Mouse (Mus musculus): ENCODE data around the gene Syngr1. TPM values are rescaled to one million over a fixed set of nuclear protein-coding genes. Genes with fewer than 3 reads are reported as not detected.
"Not testable (repeated sequence)": the region's sequence is repeated elsewhere in the genome, so short reads cannot be mapped to it uniquely, and the experiment has no call there.

Syngr1 gene
- polyA plus RNA-seq, 1 experiment from 2014 or later, result 24.3 TPM

GRCm38 (mm10) chr15:80122431-80122830 is 31.3 kb downstream of the Syngr1 start:
- H3K4me1 ChIP-seq (replicated peaks; ENCODE audit: control insufficient read depth, insufficient read depth, low read length); H3K27ac ChIP-seq (ENCODE audit: low read depth); H3K9me3 ChIP-seq (ENCODE audit: control insufficient read depth, low read length); ATAC-seq (replicated peaks; ENCODE audit: low FRiP score, low TSS enrichment, low read depth); H3K9ac ChIP-seq (ENCODE audit: low read length); H3K4me3 ChIP-seq (ENCODE audit: low read depth, low read length); H3K27me3 ChIP-seq (replicated peaks; ENCODE audit: control insufficient read depth, insufficient read depth, low read length); H3K4me2 ChIP-seq (ENCODE audit: low read length); DNase-seq (ENCODE audit: low spot score); H3K36me3 ChIP-seq (ENCODE audit: control insufficient read depth, insufficient read depth, low read length): not testable (repeated sequence)
- 95% methylated on average over 6 of the region's 6 CpGs for WGBS

GRCm38 (mm10) chr15:80124651-80125050 is 33.5 kb downstream of the Syngr1 start:
- 81% methylated on average over 4 of the region's 4 CpGs for WGBS
- H3K27me3 ChIP-seq (replicated peaks; ENCODE audit: control insufficient read depth, insufficient read depth, low read length), result no peaks in the 10 kb centered on the region
- no peaks in the 10 kb centered on the region for H3K9me3 ChIP-seq (ENCODE audit: control insufficient read depth, low read length)
- DNase-seq (ENCODE audit: low spot score) (no peak), ATAC-seq (replicated peaks; ENCODE audit: low FRiP score, low TSS enrichment, low read depth) (no peak)
- no peak overlapping the region for H3K4me3 ChIP-seq (ENCODE audit: low read depth, low read length)
- H3K4me2 ChIP-seq (ENCODE audit: low read length), result no peak overlapping the region
- H3K4me1 ChIP-seq (replicated peaks; ENCODE audit: control insufficient read depth, insufficient read depth, low read length), result no peaks in the 10 kb centered on the region
- H3K27ac ChIP-seq (ENCODE audit: low read depth), result no peak overlapping the region
- no peaks in the 10 kb centered on the region for H3K36me3 ChIP-seq (ENCODE audit: control insufficient read depth, insufficient read depth, low read length)
- no peak overlapping the region for H3K9ac ChIP-seq (ENCODE audit: low read length)

GRCm38 (mm10) chr15:80127191-80127590 is 36.1 kb downstream of the Syngr1 start:
- H3K27ac ChIP-seq (ENCODE audit: low read depth), result no peak overlapping the region
- no peak overlapping the region for H3K4me3 ChIP-seq (ENCODE audit: low read depth, low read length)
- no peaks in the 10 kb centered on the region for H3K4me1 ChIP-seq (replicated peaks; ENCODE audit: control insufficient read depth, insufficient read depth, low read length)
- 64% methylated on average over 1 of the region's 1 CpGs for WGBS
- no peaks in the 10 kb centered on the region for H3K36me3 ChIP-seq (ENCODE audit: control insufficient read depth, insufficient read depth, low read length)
- no peak overlapping the region for H3K4me2 ChIP-seq (ENCODE audit: low read length)
- no peak overlapping the region for H3K9ac ChIP-seq (ENCODE audit: low read length)
- no peak for DNase-seq (ENCODE audit: low spot score)
- no peaks in the 10 kb centered on the region for H3K9me3 ChIP-seq (ENCODE audit: control insufficient read depth, low read length)
- no peaks in the 10 kb centered on the region for H3K27me3 ChIP-seq (replicated peaks; ENCODE audit: control insufficient read depth, insufficient read depth, low read length)
- no peak for ATAC-seq (replicated peaks; ENCODE audit: low FRiP score, low TSS enrichment, low read depth)

GRCm38 (mm10) chr15:80129982-80130381 is 38.8 kb downstream of the Syngr1 start:
- Histone ChIP-seq H3K27ac (ENCODE audit: low read depth) (no peak overlapping the region), H3K9ac (ENCODE audit: low read length) (no peak overlapping the region), H3K4me3 (ENCODE audit: low read depth, low read length) (no peak overlapping the region), H3K4me1 (replicated peaks; ENCODE audit: control insufficient read depth, insufficient read depth, low read length) (peaks cover 13% of the 10 kb centered on the region), H3K4me2 (ENCODE audit: low read length) (no peak overlapping the region), H3K36me3 (ENCODE audit: control insufficient read depth, insufficient read depth, low read length) (no peaks in the 10 kb centered on the region), H3K9me3 (ENCODE audit: control insufficient read depth, low read length) (no peaks in the 10 kb centered on the region), H3K27me3 (replicated peaks; ENCODE audit: control insufficient read depth, insufficient read depth, low read length) (no peaks in the 10 kb centered on the region)
- ATAC-seq (replicated peaks; ENCODE audit: low FRiP score, low TSS enrichment, low read depth), result no peak
- DNase-seq (ENCODE audit: low spot score), result no peak
- WGBS, result 91% methylated on average over 6 of the region's 6 CpGs

GRCm38 (mm10) chr15:80130689-80131088 is 39.6 kb downstream of the Syngr1 start:
- Histone ChIP-seq H3K9me3 (ENCODE audit: control insufficient read depth, low read length) (no peaks in the 10 kb centered on the region), H3K27me3 (replicated peaks; ENCODE audit: control insufficient read depth, insufficient read depth, low read length) (no peaks in the 10 kb centered on the region), H3K36me3 (ENCODE audit: control insufficient read depth, insufficient read depth, low read length) (no peaks in the 10 kb centered on the region), H3K27ac (ENCODE audit: low read depth) (no peak overlapping the region), H3K4me3 (ENCODE audit: low read depth, low read length) (no peak overlapping the region), H3K4me2 (ENCODE audit: low read length) (no peak overlapping the region), H3K4me1 (replicated peaks; ENCODE audit: control insufficient read depth, insufficient read depth, low read length) (peaks cover 15% of the 10 kb centered on the region), H3K9ac (ENCODE audit: low read length) (no peak overlapping the region)
- DNase-seq (ENCODE audit: low spot score) (no peak), ATAC-seq (replicated peaks; ENCODE audit: low FRiP score, low TSS enrichment, low read depth) (no peak)
- 78% methylated on average over 5 of the region's 5 CpGs for WGBS

GRCm38 (mm10) chr15:80131421-80131820 is 40.3 kb downstream of the Syngr1 start:
- Histone ChIP-seq H3K9me3 (ENCODE audit: control insufficient read depth, low read length) (no peaks in the 10 kb centered on the region), H3K4me2 (ENCODE audit: low read length) (no peak overlapping the region), H3K27me3 (replicated peaks; ENCODE audit: control insufficient read depth, insufficient read depth, low read length) (no peaks in the 10 kb centered on the region), H3K4me3 (ENCODE audit: low read depth, low read length) (no peak overlapping the region), H3K27ac (ENCODE audit: low read depth) (no peak overlapping the region), H3K4me1 (replicated peaks; ENCODE audit: control insufficient read depth, insufficient read depth, low read length) (peaks cover 15% of the 10 kb centered on the region), H3K36me3 (ENCODE audit: control insufficient read depth, insufficient read depth, low read length) (no peaks in the 10 kb centered on the region), H3K9ac (ENCODE audit: low read length) (no peak overlapping the region)
- no peak for ATAC-seq (replicated peaks; ENCODE audit: low FRiP score, low TSS enrichment, low read depth)
- WGBS, result 85% methylated on average over 6 of the region's 6 CpGs
- no peak for DNase-seq (ENCODE audit: low spot score)

- peak overlapping the region; percentile 99; the same call in 1 of the 2 replicates for H3K27ac ChIP-seq (ENCODE audit: low read depth)
- WGBS, result 81% methylated on average over 9 of the region's 9 CpGs
These were observed 41.3 kb downstream of the Syngr1 start for GRCm38 (mm10) chr15:80132452-80132851.

GRCm38 (mm10) chr15:80132993-80133586 is 42.0 kb downstream of the Syngr1 start, which contains the start of gene Tab1:
Gene Tab1 (plus strand): TSS chr15:80133127.
- Histone ChIP-seq H3K36me3 (ENCODE audit: control insufficient read depth, insufficient read depth, low read length) (no peaks in the 10 kb centered on the region), H3K27ac (ENCODE audit: low read depth) (peak within 1 kb of the TSS; percentile 99), H3K27me3 (replicated peaks; ENCODE audit: control insufficient read depth, insufficient read depth, low read length) (no peaks in the 10 kb centered on the region), H3K4me2 (ENCODE audit: low read length) (peak within 1 kb of the TSS; percentile 88), H3K4me1 (replicated peaks; ENCODE audit: control insufficient read depth, insufficient read depth, low read length) (peaks cover 15% of the 10 kb centered on the region), H3K9me3 (ENCODE audit: control insufficient read depth, low read length) (no peaks in the 10 kb centered on the region), H3K9ac (ENCODE audit: low read length) (peak within 1 kb of the TSS; percentile 89), H3K4me3 (ENCODE audit: low read depth, low read length) (peak within 1 kb of the TSS; percentile 80)
- DNase-seq (ENCODE audit: low spot score) (peak; percentile 96), ATAC-seq (replicated peaks; ENCODE audit: low FRiP score, low TSS enrichment, low read depth) (peak; percentile 95)
- under 1% methylated on average over 57 of the region's 59 CpGs for WGBS

More at GRCm38 (mm10) chr15:80132452-80132851, 41.3 kb downstream of the Syngr1 start:
- no peak overlapping the region for H3K9ac ChIP-seq (ENCODE audit: low read length)
- peaks cover 15% of the 10 kb centered on the region for H3K4me1 ChIP-seq (replicated peaks; ENCODE audit: control insufficient read depth, insufficient read depth, low read length)
- DNase-seq (ENCODE audit: low spot score) (no peak), ATAC-seq (replicated peaks; ENCODE audit: low FRiP score, low TSS enrichment, low read depth) (no peak)
- H3K27me3 ChIP-seq (replicated peaks; ENCODE audit: control insufficient read depth, insufficient read depth, low read length), result no peaks in the 10 kb centered on the region
- H3K36me3 ChIP-seq (ENCODE audit: control insufficient read depth, insufficient read depth, low read length), result no peaks in the 10 kb centered on the region
- H3K4me3 ChIP-seq (ENCODE audit: low read depth, low read length), result peak overlapping the region; percentile 80
- peak overlapping the region; percentile 88 for H3K4me2 ChIP-seq (ENCODE audit: low read length)
- no peaks in the 10 kb centered on the region for H3K9me3 ChIP-seq (ENCODE audit: control insufficient read depth, low read length)

Data from intestine, embryonic 14.5 days (tissue).